ENCODE assay signal across 10 mouse cellular contexts in genomic region chr2:20942434-20943198, GRCm38 (mm10). TPM values are rescaled to one million over a fixed set of nuclear protein-coding genes. Genes with fewer than 3 reads are reported as not detected.
DNase-seq lines count a peak whose midpoint lies in the region; ATAC-seq and TF ChIP-seq lines count a peak whose summit lies in the region.
"Had no signal": no experiment of that assay in that cellular context is flagged by ENCODE, and none has a peak within 500 bp of the region (broad histone marks: within the 10 kb centered on the region; RNA-seq: fewer than 3 reads in every experiment).

No protein-coding gene starts in this region.

- ATAC-seq in liver, embryonic 14.5 days (ENCODE audit: insufficient read depth), result 0 out of 2 replicates have a peak, but pooled peaks have one; percentile 27

- no peaks in the 10 kb centered on the region for H3K27me3 ChIP-seq in kidney, adult 2 months (replicated peaks; ENCODE audit: control insufficient read depth, insufficient read depth, low read length)
- H3K27me3 ChIP-seq in liver, embryonic 14.5 days (ENCODE audit: control insufficient read depth, insufficient read depth, low read length), result no peaks in the 10 kb centered on the region
- H3K27me3 ChIP-seq: Patski had no signal

- TF ChIP-seq CTCF in kidney, adult 2 months (conservative IDR thresholded peaks at IDR 0.05; ENCODE audit: insufficient read depth, insufficient read length, low read depth, low read length), result no peak
- TF ChIP-seq CTCF in liver, embryonic 14.5 days (IDR thresholded peaks at IDR 0.05; ENCODE audit: low read depth), result no peak

- H3K9ac ChIP-seq in liver, embryonic 14.5 days (replicated peaks), result no peak overlapping the region

- H3K36me3 ChIP-seq in kidney, adult 2 months (ENCODE audit: control insufficient read depth, insufficient read depth, low read length), result no peaks in the 10 kb centered on the region
- H3K36me3 ChIP-seq in liver, embryonic 14.5 days (replicated peaks; ENCODE audit: control insufficient read depth, insufficient read depth, low read depth), result no peaks in the 10 kb centered on the region

- 53% methylated on average over 10 of the region's 10 CpGs for WGBS in kidney, adult 2 months
- 33% methylated on average over 10 of the region's 10 CpGs for WGBS in liver, embryonic 14.5 days (ENCODE audit: insufficient replicate concordance)

- no peak overlapping the region for H3K4me3 ChIP-seq in kidney, adult 2 months (ENCODE audit: insufficient read depth, low read depth, low read length)
- H3K4me3 ChIP-seq in liver, embryonic 14.5 days (ENCODE audit: insufficient read depth in 1 of 2, low read depth in 2 of 2, low read length in 2 of 2), result no peak overlapping the region
- H3K4me3 ChIP-seq: gastrocnemius, adult 2 months had no signal

- peak overlapping the region; percentile 11 for H3K4me2 ChIP-seq in liver, embryonic 14.5 days (ENCODE audit: low read depth)

- intact Hi-C loops in left cerebral cortex, postnatal 10 days (cut with DNase I), result no loop called here

- peaks cover 23% of the 10 kb centered on the region for H3K4me1 ChIP-seq in kidney, adult 2 months (ENCODE audit: control insufficient read depth, insufficient read depth, low read length)
- peaks cover 23 to 35% of the 10 kb centered on the region in 2 experiments for H3K4me1 ChIP-seq in liver, embryonic 14.5 days (replicated peaks; ENCODE audit: control insufficient read depth in 2 of 2, insufficient read depth in 2 of 2, low read length in 1 of 2)

- TF ChIP-seq POLR2A in kidney, adult 2 months (IDR thresholded peaks at IDR 0.05; ENCODE audit: low read depth, low read length), result no peak

- H3K27ac ChIP-seq in kidney, adult 2 months (ENCODE audit: insufficient read depth, low read depth, low read length), result no peak overlapping the region
- H3K27ac ChIP-seq in liver, embryonic 14.5 days, result no peak overlapping the region

- no peaks in the 10 kb centered on the region for H3K9me3 ChIP-seq in liver, embryonic 14.5 days (ENCODE audit: control insufficient read depth, low read length)

- TF ChIP-seq EP300 in liver, embryonic 14.5 days (IDR thresholded peaks at IDR 0.05; ENCODE audit: low read depth), result no peak

- peak; percentile 24 for DNase-seq in kidney, adult 2 months
- no peak for DNase-seq in kidney, adult 8-10 months
- DNase-seq in MEL-GATA-1-ER (ENCODE audit: extremely low read depth, low read depth), result peak; percentile 62
- DNase-seq in embryo, embryonic 11.5 days (ENCODE audit: low read depth, low spot score), result peak; percentile 43
- DNase-seq in liver, embryonic 14.5 days (ENCODE audit: low read depth in 3 of 3, low spot score in 3 of 3), result no peak
- DNase-seq in left cerebral cortex, postnatal 10 days (ENCODE audit: extremely low spot score in 1 of 2, low spot score in 2 of 2), result no peak
- no peak for DNase-seq in spleen, postnatal 4 days (ENCODE audit: low spot score in 2 of 2)
- no peak for DNase-seq in spleen, postnatal 36 days (ENCODE audit: low spot score in 2 of 2)

RNA-seq across cellular contexts. Expression of gene Arhgap21, which starts 26.1 kb away (rescaled TPM):
- polyA plus RNA-seq in kidney, adult 2 months (2012; rRNA removed), result 9.5 and 11.3 TPM in 2 replicates
- 6.7 and 10.9 TPM in 2 replicates for polyA plus RNA-seq in liver, embryonic 14.5 days (2012; rRNA removed)
- 8.4 and 9.0 TPM in 2 replicates for polyA plus RNA-seq in liver, embryonic 14.5 days (2014; fragmentation: Nextera tagmentation; extraction: Ambion mirVana)
- 100 to 1,000 TPM; 204 to 212 TPM for total RNA-seq in left cerebral cortex, postnatal 10 days (2021)

Comparison
In these comparisons a context has a peak if more than half of its experiments do, and no peak if none do; other contexts are left out.
1. DNase-seq: peak in kidney, adult 2 months (single experiment), MEL-GATA-1-ER (single experiment) and embryo, embryonic 11.5 days (single experiment); none in kidney, adult 8-10 months (0 of 2), liver, embryonic 14.5 days (0 of 3), left cerebral cortex, postnatal 10 days (0 of 2), spleen, postnatal 4 days (0 of 2) and spleen, postnatal 36 days (0 of 2).